Mouse (Mus musculus) embryonic facial prominence, embryonic 15.5 days (tissue): Measurements from ENCODE around the gene Mllt3. TPM values are rescaled to one million over a fixed set of nuclear protein-coding genes. Genes with fewer than 3 reads are reported as not detected.

Experiments
- ATAC-seq: fragments of 200-750 bp; cut with Nextera tagmentation; 2 replicates; pipeline ENCODE4 v1.8.0; 2017; ENCODE audit warnings: low read depth, moderate TSS enrichment; ENCODE audit not compliant: insufficient number of reproducible peaks, low FRiP score, low TSS enrichment
- H3K27ac ChIP-seq: fragments of 300-500 bp; sonication (generic); replicated peaks from 2 replicates; pipeline ENCODE4 v1.5.1; 2015; ENCODE audit warnings: mild to moderate bottlenecking, inconsistent platforms
- H3K27me3 ChIP-seq: fragments of 300-500 bp; sonication (generic); 2 replicates; pipeline ENCODE4 v1.6.1; 2015; ENCODE audit warnings: inconsistent platforms
- H3K36me3 ChIP-seq: fragments of 300-500 bp; sonication (generic); 2 replicates; pipeline ENCODE4 v1.6.1; 2015; ENCODE audit warnings: mild to moderate bottlenecking, inconsistent platforms
- H3K4me1 ChIP-seq: fragments of 300-500 bp; sonication (generic); 2 replicates; pipeline ENCODE4 v1.6.1; 2015; ENCODE audit warnings: inconsistent platforms
- H3K4me2 ChIP-seq: fragments of 300-500 bp; sonication (generic); replicated peaks from 2 replicates; pipeline ENCODE4 v1.6.1; 2015; ENCODE audit warnings: mild to moderate bottlenecking, inconsistent platforms
- H3K4me3 ChIP-seq: fragments of 300-500 bp; sonication (generic); replicated peaks from 2 replicates; pipeline ENCODE4 v1.5.1; 2015; ENCODE audit warnings: mild to moderate bottlenecking, inconsistent platforms
- H3K9ac ChIP-seq: fragments of 300-500 bp; sonication (generic); 2 replicates; pipeline ENCODE4 v1.6.1; 2015; ENCODE audit warnings: inconsistent platforms
- H3K9me3 ChIP-seq: fragments of 300-500 bp; sonication (generic); replicated peaks from 2 replicates; pipeline ENCODE4 v1.6.1; 2016; ENCODE audit warnings: inconsistent platforms
- WGBS: fragments of 180-500 bp; shearing (Covaris S2); methylation state at CpG from one replicate; pipeline ENCODE4 v1.1.7; 2015; 5-methylcytosine and 5-hydroxymethylcytosine counted together
- polyA plus RNA-seq: library from polyadenylated mRNA; unstranded; fragments of >200 nt; fragmentation: Nextera tagmentation; extraction: Ambion mirVana; gene quantifications from 2 replicates; pipeline ENCODE4 v1.2.1, GENCODE M21; 2015

The Mllt3 gene
- polyA plus RNA-seq, 1 experiment from 2014 or later = 56.4 TPM

GRCm38 (mm10) chr4:87794216-87794615 is 238.9 kb downstream of the Mllt3 start:
- peaks cover 17% of the 10 kb centered on the region; the same call in 1 of the 2 replicates for H3K36me3 ChIP-seq
- no peak overlapping the region for H3K4me2 ChIP-seq
- H3K27ac ChIP-seq = no peak overlapping the region
- no peaks in the 10 kb centered on the region for H3K27me3 ChIP-seq
- H3K9me3 ChIP-seq = no peaks in the 10 kb centered on the region
- no peak for ATAC-seq
- H3K4me1 ChIP-seq = no peaks in the 10 kb centered on the region
- no peak overlapping the region for H3K4me3 ChIP-seq
- 84% methylated on average over 3 of the region's 3 CpGs for WGBS
- no peak overlapping the region for H3K9ac ChIP-seq

DNA sequence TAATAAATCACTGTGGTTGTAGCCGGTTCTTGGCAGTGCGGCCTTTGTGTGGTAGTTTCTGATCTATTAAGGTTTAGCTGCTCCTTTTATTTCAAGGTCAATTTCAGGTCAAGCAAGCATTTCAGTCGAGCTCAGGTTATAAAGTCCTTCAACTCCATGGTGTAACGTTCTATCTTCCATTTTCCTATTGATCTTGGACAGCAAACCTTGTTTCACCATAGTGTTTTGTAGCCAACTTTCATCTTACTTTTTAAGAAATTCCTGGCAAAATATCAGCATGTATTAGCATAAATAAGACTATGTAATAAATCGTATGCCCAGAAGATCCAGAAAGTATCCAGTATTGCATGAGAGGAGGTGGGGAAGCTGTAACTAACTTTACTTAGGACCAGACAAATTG is 240.7 kb downstream of the Mllt3 start:
- H3K27me3 ChIP-seq = no peaks in the 10 kb centered on the region
- ATAC-seq = no peak
- 66% methylated on average over 5 of the region's 5 CpGs for WGBS
- peaks cover 21% of the 10 kb centered on the region; the same call in 1 of the 2 replicates for H3K36me3 ChIP-seq
- no peaks in the 10 kb centered on the region for H3K9me3 ChIP-seq
- no peak overlapping the region for H3K4me2 ChIP-seq
- H3K4me1 ChIP-seq = no peaks in the 10 kb centered on the region
- no peak overlapping the region for H3K27ac ChIP-seq
- no peak overlapping the region for H3K4me3 ChIP-seq
- H3K9ac ChIP-seq = no peak overlapping the region

DNA sequence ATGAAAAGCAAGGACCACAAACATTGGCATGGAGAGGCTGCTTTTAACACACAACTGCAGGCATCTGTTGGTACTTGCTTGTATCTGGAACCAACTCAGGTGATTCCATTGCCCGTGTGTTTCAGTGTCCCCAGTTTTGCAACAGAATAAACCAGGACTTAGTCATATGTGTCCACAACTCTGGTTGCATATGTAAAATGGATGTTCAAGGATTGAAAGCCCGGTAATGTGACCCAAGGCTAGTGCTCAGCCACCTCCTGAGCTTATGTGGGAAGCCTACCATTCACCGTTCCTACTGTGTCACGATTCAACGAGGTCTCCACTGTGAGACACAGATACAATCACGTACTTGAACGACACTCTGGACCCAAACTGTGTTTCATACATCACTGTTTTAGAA is 243.7 kb downstream of the Mllt3 start:
- Histone ChIP-seq H3K4me2 (no peak overlapping the region), H3K27me3 (no peaks in the 10 kb centered on the region), H3K27ac (no peak overlapping the region), H3K4me1 (peaks cover 4% of the 10 kb centered on the region; the same call in 1 of the 2 replicates), H3K4me3 (no peak overlapping the region), H3K9me3 (no peaks in the 10 kb centered on the region), H3K36me3 (peaks cover 21% of the 10 kb centered on the region; the same call in 1 of the 2 replicates), H3K9ac (no peak overlapping the region)
- WGBS = 89% methylated on average over 7 of the region's 7 CpGs
- no peak for ATAC-seq

DNA sequence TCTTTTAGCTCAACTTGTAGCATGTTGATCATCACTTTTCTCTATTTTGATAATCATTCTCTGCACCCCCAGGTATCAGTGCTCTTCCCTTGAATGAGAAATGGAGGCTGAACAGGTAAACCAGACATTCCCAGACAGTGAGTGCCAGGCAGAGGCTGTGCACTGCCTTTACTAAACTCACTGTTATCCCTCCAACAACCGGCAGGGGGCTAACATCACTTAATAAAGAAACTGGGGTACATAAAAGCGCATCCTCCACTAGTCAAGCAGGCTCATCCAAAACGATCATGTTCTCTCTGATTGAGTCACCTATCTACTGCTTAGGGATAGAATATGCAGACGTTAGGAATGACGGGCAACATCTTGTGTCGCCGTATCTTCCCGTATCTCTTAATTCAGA is 244.5 kb downstream of the Mllt3 start:
- ATAC-seq = no peak
- no peak overlapping the region for H3K4me3 ChIP-seq

DNA sequence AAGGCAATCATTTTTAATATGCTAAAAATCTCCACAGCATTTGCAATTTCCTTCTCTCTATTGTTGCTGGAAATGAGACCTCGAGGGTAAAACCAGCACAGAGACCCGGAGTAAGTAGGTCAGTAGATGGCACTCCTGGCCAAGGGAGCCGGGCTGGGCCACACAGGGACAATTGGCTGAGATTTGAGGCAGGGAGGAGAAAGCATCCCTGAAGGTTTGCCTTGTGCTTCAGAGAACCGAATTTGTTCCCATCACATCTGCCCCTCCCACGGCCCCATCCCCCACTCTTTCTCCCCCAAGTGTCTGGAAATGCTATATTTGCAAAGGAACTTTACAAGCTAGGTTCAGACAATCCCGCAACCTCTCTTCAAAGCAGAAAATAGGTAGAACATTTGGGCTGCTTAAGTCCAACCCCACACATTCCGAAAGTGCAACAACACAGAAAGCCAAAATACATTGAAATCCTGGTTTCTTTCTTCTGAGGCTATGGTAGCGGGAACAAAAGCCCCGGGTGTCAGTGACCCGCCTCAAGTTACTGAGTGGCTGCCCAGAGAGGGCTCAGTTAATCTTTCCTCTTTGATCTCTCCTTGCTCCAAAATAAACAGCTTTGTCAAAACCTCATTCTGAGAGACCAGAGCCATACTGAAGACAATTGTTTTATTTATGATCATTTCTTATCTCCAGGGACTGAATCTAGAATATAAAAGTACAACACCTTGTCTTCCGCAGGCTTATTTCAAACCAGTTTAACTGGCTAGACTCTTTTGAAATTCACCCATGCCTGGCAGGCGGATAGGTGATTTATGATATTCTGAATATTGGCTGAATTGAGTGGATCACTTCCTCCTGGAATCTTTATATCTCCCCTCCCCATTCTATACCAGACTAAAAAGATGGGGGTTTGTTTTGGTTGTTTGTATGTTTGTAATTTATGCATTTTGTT is 247.8 kb downstream of the Mllt3 start:
- no peak overlapping the region for H3K4me3 ChIP-seq
- no peak for ATAC-seq
- peaks cover 4% of the 10 kb centered on the region; the same call in 1 of the 2 replicates for H3K4me1 ChIP-seq
- no peak overlapping the region for H3K4me2 ChIP-seq
- no peaks in the 10 kb centered on the region for H3K27me3 ChIP-seq
- WGBS = 29% methylated on average over 12 of the region's 12 CpGs
- H3K27ac ChIP-seq = no peak overlapping the region
- H3K9ac ChIP-seq = no peak overlapping the region
- H3K9me3 ChIP-seq = no peaks in the 10 kb centered on the region
- H3K36me3 ChIP-seq = peaks cover 9% of the 10 kb centered on the region; the same call in 1 of the 2 replicates

More for the DNA sequence above, 244.5 kb downstream of the Mllt3 start:
- Histone ChIP-seq H3K27ac (no peak overlapping the region), H3K27me3 (no peaks in the 10 kb centered on the region), H3K4me1 (peaks cover 4% of the 10 kb centered on the region; the same call in 1 of the 2 replicates), H3K36me3 (peaks cover 21% of the 10 kb centered on the region; the same call in 1 of the 2 replicates), H3K9ac (no peak overlapping the region), H3K4me2 (no peak overlapping the region), H3K9me3 (no peaks in the 10 kb centered on the region)
- 70% methylated on average over 8 of the region's 8 CpGs for WGBS

DNA sequence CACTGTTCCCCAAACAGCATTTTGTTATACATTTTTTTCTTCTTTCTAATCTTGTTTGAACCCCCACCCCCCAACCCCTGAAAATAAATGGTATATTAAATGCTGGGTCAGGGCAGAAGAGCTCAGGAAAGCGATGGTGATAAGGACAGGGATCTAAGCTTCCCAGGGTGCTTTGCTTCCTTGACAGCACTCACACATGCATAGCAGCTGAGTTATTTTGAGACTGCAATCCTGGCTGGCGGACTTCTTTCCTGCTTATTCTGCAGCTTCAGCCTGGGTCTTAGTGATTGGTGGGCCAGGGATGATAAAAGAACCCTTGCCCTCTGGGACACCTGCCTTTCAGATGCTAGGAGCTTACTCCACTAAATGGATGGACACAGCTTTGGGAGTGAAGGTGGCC is 249.4 kb downstream of the Mllt3 start:
- no peak overlapping the region for H3K9ac ChIP-seq
- ATAC-seq = no peak
- 79% methylated on average over 2 of the region's 2 CpGs for WGBS

DNA sequence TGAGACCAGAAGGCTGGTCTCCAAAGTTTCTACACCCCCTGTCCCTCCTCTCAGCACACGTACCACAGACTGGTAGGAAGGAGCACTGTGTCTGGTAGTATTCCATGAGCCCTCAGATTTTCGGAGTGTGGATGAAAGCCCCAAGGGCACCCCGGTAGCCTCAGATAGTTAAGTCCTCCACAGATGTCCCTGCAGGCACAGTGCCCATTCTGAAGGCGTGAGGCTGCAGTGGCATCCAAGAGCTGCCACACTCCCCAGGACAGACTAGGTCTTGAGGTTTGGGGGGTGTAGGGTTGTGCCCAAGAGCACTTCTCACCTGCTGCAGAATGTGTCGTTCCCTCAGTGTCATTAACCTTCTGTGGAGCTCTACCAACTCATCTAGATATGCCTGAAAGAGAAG is 251.2 kb downstream of the Mllt3 start:
- Histone ChIP-seq H3K36me3 (no peaks in the 10 kb centered on the region), H3K4me2 (no peak overlapping the region), H3K9me3 (no peaks in the 10 kb centered on the region), H3K27ac (no peak overlapping the region), H3K4me3 (no peak overlapping the region), H3K27me3 (no peaks in the 10 kb centered on the region), H3K4me1 (peaks cover 4% of the 10 kb centered on the region; the same call in 1 of the 2 replicates), H3K9ac (no peak overlapping the region)
- WGBS = 87% methylated on average over 5 of the region's 5 CpGs
- ATAC-seq = no peak

More for the DNA sequence above, 249.4 kb downstream of the Mllt3 start:
- H3K36me3 ChIP-seq = no peaks in the 10 kb centered on the region
- no peak overlapping the region for H3K4me3 ChIP-seq
- no peaks in the 10 kb centered on the region for H3K9me3 ChIP-seq
- H3K4me2 ChIP-seq = no peak overlapping the region
- H3K27me3 ChIP-seq = no peaks in the 10 kb centered on the region
- no peak overlapping the region for H3K27ac ChIP-seq
- H3K4me1 ChIP-seq = peaks cover 4% of the 10 kb centered on the region; the same call in 1 of the 2 replicates

GRCm38 (mm10) chr4:87775721-87776120 is 257.4 kb downstream of the Mllt3 start:
- 81% methylated on average over 2 of the region's 2 CpGs for WGBS
- Histone ChIP-seq H3K27ac (no peak overlapping the region), H3K36me3 (peaks cover 8% of the 10 kb centered on the region; the same call in 1 of the 2 replicates), H3K27me3 (no peaks in the 10 kb centered on the region), H3K9me3 (no peaks in the 10 kb centered on the region), H3K4me1 (no peaks in the 10 kb centered on the region), H3K4me3 (no peak overlapping the region), H3K9ac (no peak overlapping the region), H3K4me2 (no peak overlapping the region)
- ATAC-seq = no peak

DNA sequence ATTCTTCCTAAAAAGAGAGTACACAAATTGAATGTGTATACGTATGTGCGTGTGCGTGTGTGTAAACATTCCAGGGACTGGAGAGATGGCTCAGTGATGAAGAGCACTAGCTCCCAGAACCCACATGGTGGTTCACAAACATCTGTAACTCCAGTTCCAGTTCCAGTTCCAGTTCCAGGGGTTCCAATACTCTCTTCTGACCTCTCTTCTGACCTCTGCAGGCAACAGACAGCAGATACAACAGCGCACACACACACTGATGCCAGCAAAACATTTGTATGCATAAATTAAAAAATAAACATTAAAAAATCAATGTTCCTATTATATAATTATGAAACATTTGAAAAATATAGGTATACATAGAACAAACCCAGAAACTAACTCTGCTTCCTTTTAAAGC is 258.6 kb downstream of the Mllt3 start:
- Histone ChIP-seq H3K4me2 (no peak overlapping the region), H3K27ac (no peak overlapping the region), H3K4me1 (no peaks in the 10 kb centered on the region), H3K36me3 (peaks cover 8% of the 10 kb centered on the region; the same call in 1 of the 2 replicates), H3K9ac (no peak overlapping the region), H3K27me3 (no peaks in the 10 kb centered on the region), H3K9me3 (no peaks in the 10 kb centered on the region), H3K4me3 (no peak overlapping the region)
- ATAC-seq = no peak
- 94% methylated on average over 4 of the region's 4 CpGs for WGBS

DNA sequence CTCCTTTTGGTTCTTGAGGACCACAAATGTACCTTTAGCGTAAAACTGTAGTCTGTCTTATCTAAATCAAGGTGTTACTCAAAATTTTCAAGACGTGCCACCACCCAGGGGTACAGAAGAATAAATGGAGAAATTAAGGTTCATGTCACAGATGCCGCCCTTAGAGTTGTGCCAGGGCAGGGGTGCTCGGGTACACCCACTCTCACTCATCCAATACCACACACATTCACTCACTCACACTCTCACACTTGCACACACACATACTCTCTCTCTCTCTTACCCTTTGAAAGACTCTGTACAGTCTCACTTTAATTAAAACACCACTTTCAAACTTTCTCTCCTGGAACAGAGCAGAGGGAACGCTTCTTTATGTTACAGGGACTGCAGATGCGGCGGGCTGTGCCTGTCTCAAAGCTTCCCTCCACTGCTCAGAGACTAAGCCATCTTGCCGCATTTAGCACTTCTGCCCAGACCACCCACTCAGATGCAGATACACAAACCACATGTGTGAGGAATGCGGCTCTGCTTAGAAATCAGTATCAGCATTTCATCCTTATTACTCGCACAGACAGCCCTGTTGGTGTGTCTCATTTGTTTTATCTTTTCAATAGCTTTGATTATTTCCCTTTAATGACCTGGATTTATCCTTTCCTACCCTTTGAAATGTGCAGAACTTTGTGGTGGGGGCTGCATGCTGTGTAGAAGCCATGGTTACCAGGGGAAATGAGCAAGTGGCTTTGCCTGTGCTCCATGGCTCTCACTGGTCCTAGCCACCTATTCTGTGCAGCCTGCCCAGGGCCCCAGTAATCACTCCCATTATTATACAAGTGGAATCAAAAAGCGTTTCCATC is 265.2 kb downstream of the Mllt3 start:
- Histone ChIP-seq H3K36me3 (peaks cover under 1% of the 10 kb centered on the region; the same call in 1 of the 2 replicates), H3K9ac (no peak overlapping the region), H3K4me3 (no peak overlapping the region), H3K27me3 (no peaks in the 10 kb centered on the region), H3K27ac (0 out of 2 replicates have a peak overlapping the region, but pooled peaks have one; percentile 12), H3K9me3 (no peaks in the 10 kb centered on the region), H3K4me1 (peaks cover 7% of the 10 kb centered on the region), H3K4me2 (no peak overlapping the region)
- no peak; the same call in 1 of the 2 replicates for ATAC-seq
- 32% methylated on average over 11 of the region's 11 CpGs for WGBS

DNA sequence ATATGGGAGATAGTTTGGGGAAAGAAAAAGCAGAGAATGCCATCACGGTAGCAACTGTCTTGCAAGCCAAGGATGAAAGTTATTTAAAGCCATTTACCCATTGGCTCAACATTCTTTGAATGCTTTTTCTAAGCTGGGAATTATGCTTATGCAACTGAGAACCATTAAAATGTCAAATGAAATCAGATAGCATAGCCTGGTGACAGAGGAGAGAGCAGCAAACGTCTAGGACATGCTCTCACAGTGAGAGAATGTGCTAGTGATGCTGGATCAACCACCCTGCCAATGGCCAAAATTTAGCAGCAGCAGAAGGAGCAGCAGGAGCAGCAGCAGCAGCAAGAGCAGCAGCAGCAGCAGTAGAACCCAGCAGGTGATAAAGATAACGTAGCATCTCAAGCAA is 267.4 kb downstream of the Mllt3 start:
- Histone ChIP-seq H3K27ac (no peak overlapping the region), H3K27me3 (no peaks in the 10 kb centered on the region), H3K36me3 (no peaks in the 10 kb centered on the region), H3K4me1 (peaks cover 7% of the 10 kb centered on the region), H3K9me3 (no peaks in the 10 kb centered on the region), H3K4me2 (no peak overlapping the region), H3K4me3 (no peak overlapping the region), H3K9ac (no peak overlapping the region)
- no peak for ATAC-seq
- WGBS = 29% methylated on average over 3 of the region's 3 CpGs
